Mouse (Mus musculus) brown adipose tissue, adult 24 weeks (tissue): ENCODE results near the gene Vmn1r15. TPM values are rescaled to one million over a fixed set of nuclear protein-coding genes. Genes with fewer than 3 reads are reported as not detected.

Experiments used
- H3K27ac ChIP-seq: fragments of 200-500 bp; replicated peaks from 2 replicates; pipeline ENCODE4 v1.5.1; 2012; ENCODE audit warnings: low read depth, mild to moderate bottlenecking, low read length
- H3K4me1 ChIP-seq: fragments of 200-500 bp; 2 replicates; pipeline ENCODE4 v1.6.1; 2012; ENCODE audit warnings: low read length, mixed read lengths; ENCODE audit not compliant: control insufficient read depth, insufficient read depth, insufficient read length
- H3K4me3 ChIP-seq: fragments of 200-500 bp; 2 replicates; pipeline ENCODE4 v1.5.1; 2012; ENCODE audit warnings: low read depth, mild to moderate bottlenecking, low read length, moderate library complexity; ENCODE audit not compliant: insufficient read depth
- polyA plus RNA-seq: library from polyadenylated mRNA; stranded (reverse); fragments of >200 nt; gene quantifications from 2 replicates; pipeline ENCODE4 v1.2.4, GENCODE M21; 2012; ENCODE audit not compliant: missing spikeins, insufficient read depth, insufficient read length

Gene Vmn1r15
- not detected in 2 replicates for polyA plus RNA-seq

- Histone ChIP-seq H3K4me3 (no peak within 1 kb of the TSS), H3K27ac (no peak within 1 kb of the TSS), H3K4me1 (no peaks in the 10 kb centered on the region)
Observed at GRCm38 (mm10) chr6:57257652-57258051, at the start of gene Vmn1r15. TSS of gene Vmn1r15 (plus strand) at chr6:57257952.

- Histone ChIP-seq H3K4me3 (no peak within 1 kb of the TSS), H3K4me1 (no peaks in the 10 kb centered on the region), H3K27ac (no peak within 1 kb of the TSS)
Observed at GRCm38 (mm10) chr6:57231386-57231785, 26.4 kb upstream of the Vmn1r15 start, which contains the start of gene Vmn1r14. TSS of gene Vmn1r14 (plus strand) at chr6:57231686.

- no peaks in the 10 kb centered on the region for H3K4me1 ChIP-seq
- no peak overlapping the region for H3K27ac ChIP-seq
- no peak overlapping the region for H3K4me3 ChIP-seq
Observed at GRCm38 (mm10) chr6:57260990-57261389, 3.2 kb downstream of the Vmn1r15 start.

- Histone ChIP-seq H3K4me1 (no peaks in the 10 kb centered on the region), H3K27ac (no peak overlapping the region), H3K4me3 (no peak overlapping the region)
Observed at GRCm38 (mm10) chr6:57271881-57272280, 14.1 kb downstream of the Vmn1r15 start.

- Histone ChIP-seq H3K4me1 (no peaks in the 10 kb centered on the region), H3K27ac (no peak overlapping the region), H3K4me3 (no peak overlapping the region)
Observed at GRCm38 (mm10) chr6:57272517-57272916, 14.8 kb downstream of the Vmn1r15 start.

- Histone ChIP-seq H3K27ac (no peak overlapping the region), H3K4me3 (no peak overlapping the region), H3K4me1 (no peaks in the 10 kb centered on the region)
Observed at GRCm38 (mm10) chr6:57278952-57279351, 21.2 kb downstream of the Vmn1r15 start.

Other genes starting within 250 kb of the Vmn1r15 start
- not detected in 2 replicates for gene Vmn1r7, start 232.6 kb upstream of the Vmn1r15 start, polyA plus RNA-seq
- gene Vmn1r8, start 225.7 kb upstream of the Vmn1r15 start, polyA plus RNA-seq: not detected in 2 replicates
- gene Vmn1r9, start 191.2 kb upstream of the Vmn1r15 start, polyA plus RNA-seq: not detected in 2 replicates
- gene Vmn1r10, start 148.5 kb upstream of the Vmn1r15 start, polyA plus RNA-seq: not detected in 2 replicates
- not detected in 2 replicates for gene Vmn1r11, start 124.5 kb upstream of the Vmn1r15 start, polyA plus RNA-seq
- not detected in 2 replicates for gene Vmn1r12, start 101.0 kb upstream of the Vmn1r15 start, polyA plus RNA-seq
- 0.20 TPM in 1 of 2 replicates, not detected in the other for gene Vmn1r13, start 54.7 kb upstream of the Vmn1r15 start, polyA plus RNA-seq
- gene Vmn1r14, start 26.3 kb upstream of the Vmn1r15 start, polyA plus RNA-seq: not detected in 2 replicates
- not detected in 2 replicates for gene Vmn1r16, start 71.5 kb downstream of the Vmn1r15 start, polyA plus RNA-seq
- gene Vmn1r17, start 105.8 kb downstream of the Vmn1r15 start, polyA plus RNA-seq: not detected in 2 replicates
- gene Vmn1r18, start 137.8 kb downstream of the Vmn1r15 start, polyA plus RNA-seq: not detected in 2 replicates
- gene Vmn1r19, start 145.8 kb downstream of the Vmn1r15 start, polyA plus RNA-seq: not detected in 2 replicates
- not detected in 2 replicates for gene Vmn1r20, start 171.0 kb downstream of the Vmn1r15 start, polyA plus RNA-seq